Mouse (Mus musculus): ENCODE measurements around the gene Duxbl2. TPM values are rescaled to one million over a fixed set of nuclear protein-coding genes. Genes with fewer than 3 reads are reported as not detected.
"Not testable (repeated sequence)": the region's sequence is repeated elsewhere in the genome, so short reads cannot be mapped to it uniquely, and the experiment has no call there.

The Duxbl2 gene
- polyA plus RNA-seq (2012; rRNA removed): 0.15 and 0.89 TPM in 2 replicates

GRCm38 (mm10) chr14:26118150-26118549 is at the start of gene Duxbl2:
Duxbl2 (plus strand) TSS chr14:26118349.
- DNase-seq (ENCODE audit: low read depth): not testable (repeated sequence)

GRCm38 (mm10) chr14:26076620-26077390 is 41.3 kb upstream of the Duxbl2 start:
- not testable (repeated sequence) for DNase-seq (ENCODE audit: low read depth)

- DNase-seq (ENCODE audit: low read depth): not testable (repeated sequence)
Measured at GRCm38 (mm10) chr14:26081216-26081615, 36.9 kb upstream of the Duxbl2 start, which contains the start of gene Cphx2. Cphx2 (plus strand) TSS chr14:26081516.

DNA sequence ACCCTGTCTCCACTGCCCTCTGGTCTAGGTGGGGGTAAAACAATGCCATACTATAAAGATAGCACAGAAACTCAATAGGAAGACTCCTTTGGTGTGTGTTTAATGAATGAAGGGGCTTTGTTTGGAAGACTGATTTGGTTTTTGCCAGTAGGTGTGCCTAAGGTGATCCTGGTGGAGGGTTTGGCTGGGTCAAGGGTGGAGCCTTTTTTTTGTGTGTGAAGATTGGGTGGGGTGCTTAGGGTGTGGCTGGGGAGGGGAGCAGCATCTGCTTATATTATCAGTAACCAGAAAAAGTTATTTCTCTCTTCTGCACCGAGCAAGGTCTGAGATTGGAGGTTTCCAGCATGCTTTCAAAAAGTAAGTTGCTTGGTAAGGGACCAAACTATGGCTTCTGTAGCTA is 36.2 kb upstream of the Duxbl2 start, which contains the start of gene Cphx3:
Cphx3 (plus strand) TSS at position 301 of the 400 bp plus-strand sequence.
- DNase-seq (ENCODE audit: low read depth): not testable (repeated sequence)

DNA sequence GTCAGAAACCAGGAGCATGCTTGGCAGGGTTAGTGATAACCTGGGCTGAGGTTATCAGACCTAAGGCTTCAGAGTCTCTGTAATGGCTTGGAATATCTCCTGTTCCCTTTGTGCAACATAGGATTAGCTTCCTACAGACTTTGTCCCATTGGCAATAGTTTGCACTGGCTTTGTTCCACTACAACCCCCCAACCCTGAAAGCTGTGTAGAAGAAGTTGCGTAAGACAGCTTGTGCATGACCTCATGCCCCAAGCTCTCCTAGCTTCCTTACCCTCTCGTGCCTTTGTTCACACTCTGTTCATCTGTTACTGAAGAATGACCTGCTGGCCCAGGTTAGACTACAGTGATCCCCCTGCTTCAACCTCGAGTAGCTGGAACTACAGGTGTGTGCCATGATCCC is 20.5 kb upstream of the Duxbl2 start:
- not testable (repeated sequence) for DNase-seq (ENCODE audit: low read depth)

DNA sequence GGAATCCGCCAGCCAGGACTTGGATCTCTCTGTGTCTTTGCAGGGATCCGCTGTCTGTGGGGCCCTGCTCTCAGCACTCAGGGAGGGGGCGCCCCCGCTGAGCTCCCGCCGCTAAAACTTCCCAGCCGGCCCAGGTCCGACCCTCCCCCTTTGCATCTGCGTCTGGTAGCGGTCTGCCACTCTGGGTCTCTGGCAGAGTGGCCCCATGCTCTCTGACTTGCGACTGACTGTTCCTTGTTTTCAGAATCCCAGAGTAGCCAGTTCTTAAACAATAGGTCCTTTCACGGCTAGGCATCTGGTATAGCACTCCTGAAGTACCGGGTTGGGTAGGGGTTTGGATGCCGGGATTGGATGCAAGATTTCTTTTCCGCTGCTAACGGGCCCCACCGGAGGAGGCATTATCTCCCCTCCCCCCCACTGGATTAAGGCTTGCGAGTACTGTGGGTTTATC is 426 bp downstream of the Duxbl2 start:
- not testable (repeated sequence) for DNase-seq (ENCODE audit: low read depth)

DNA sequence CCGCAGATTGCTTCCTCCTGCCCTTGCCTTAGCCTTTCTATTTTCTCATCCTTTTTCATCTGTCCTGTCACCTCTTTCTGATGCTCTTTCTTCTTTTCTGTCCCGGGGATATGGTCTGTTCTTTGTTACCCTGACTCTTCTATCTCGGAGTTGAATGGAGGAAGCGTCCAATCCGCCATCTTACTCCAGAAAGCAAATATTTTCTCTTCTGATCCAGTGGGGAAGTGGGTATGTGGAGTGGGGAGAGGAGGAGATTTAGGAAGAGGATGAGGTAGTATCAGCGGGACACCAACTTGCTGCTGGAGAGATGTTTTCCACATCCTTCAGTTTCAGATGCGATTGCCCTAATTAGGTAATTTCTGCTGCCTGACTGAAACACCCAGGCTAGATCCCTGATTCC is 946 bp downstream of the Duxbl2 start:
- not testable (repeated sequence) for DNase-seq (ENCODE audit: low read depth)

- DNase-seq (ENCODE audit: low read depth): not testable (repeated sequence)
Measured at GRCm38 (mm10) chr14:26147095-26147494, 28.9 kb downstream of the Duxbl2 start.

GRCm38 (mm10) chr14:26156032-26156431 is 37.9 kb downstream of the Duxbl2 start:
- DNase-seq (ENCODE audit: low read depth): not testable (repeated sequence)

GRCm38 (mm10) chr14:26161156-26161555 is 43.0 kb downstream of the Duxbl2 start:
- not testable (repeated sequence) for DNase-seq (ENCODE audit: low read depth)

DNA sequence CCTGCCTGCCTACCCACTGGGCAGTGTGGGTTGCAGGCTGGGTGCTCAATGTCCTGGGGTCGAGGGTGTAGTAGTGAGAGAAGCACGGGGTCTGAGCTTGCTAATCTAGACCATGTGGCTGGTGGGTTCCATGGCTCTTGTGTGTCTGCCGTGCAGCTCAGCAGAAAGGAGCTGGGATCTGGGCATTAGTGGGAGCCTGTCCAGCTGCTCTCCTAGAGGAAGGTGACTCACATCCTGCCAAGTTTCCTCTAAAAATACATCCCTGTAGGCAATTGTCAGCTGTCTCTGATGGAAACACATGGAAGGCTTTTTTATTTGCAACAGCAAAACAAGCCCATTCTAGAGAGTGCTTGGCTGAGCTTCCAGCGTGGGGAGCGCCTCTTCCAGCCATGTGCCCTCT is 44.3 kb downstream of the Duxbl2 start:
- not testable (repeated sequence) for DNase-seq (ENCODE audit: low read depth)

DNA sequence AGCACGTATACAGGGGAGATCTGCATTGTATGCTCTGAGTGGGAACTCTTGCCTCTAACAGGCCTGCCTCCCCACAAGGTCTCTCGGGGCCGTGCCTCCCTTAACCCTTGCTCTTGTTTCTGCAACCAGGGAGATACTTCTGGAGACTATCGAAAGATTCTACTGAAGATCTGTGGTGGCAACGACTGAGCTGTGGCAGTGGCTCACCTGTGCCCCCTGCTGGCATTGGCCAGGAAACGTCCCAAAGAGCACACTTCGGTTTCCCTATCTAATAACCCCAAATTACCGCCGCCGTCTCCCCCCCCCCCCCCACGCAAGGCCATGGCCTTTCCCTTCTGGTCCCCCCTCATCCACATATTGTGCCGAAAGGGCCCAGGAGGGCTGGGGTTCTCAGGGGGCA is 47.1 kb downstream of the Duxbl2 start:
- DNase-seq (ENCODE audit: low read depth): not testable (repeated sequence)

DNA sequence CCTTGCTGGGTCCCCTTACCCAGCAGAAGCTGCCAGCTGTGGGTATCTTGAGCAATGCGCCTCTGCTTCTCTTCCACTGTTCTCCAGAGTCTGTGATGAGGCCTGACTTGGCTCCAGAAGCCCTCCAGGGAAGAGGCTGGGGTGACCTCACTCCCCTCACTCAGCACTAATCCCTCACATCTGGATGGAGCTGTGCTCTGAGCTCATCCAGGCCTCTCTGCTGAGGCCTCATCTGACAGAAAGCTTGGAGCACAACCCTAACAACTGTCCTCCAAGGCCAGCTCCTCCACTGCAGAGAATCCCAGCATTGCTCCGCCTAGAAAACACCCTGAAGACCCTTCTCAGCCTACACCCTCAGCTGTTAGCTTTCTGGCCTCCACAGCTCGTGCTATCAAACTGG is 55.8 kb downstream of the Duxbl2 start:
- not testable (repeated sequence) for DNase-seq (ENCODE audit: low read depth)

GRCm38 (mm10) chr14:26175028-26175427 is 56.9 kb downstream of the Duxbl2 start:
- not testable (repeated sequence) for DNase-seq (ENCODE audit: low read depth)

Other genes starting within 250 kb of the Duxbl2 start
- 3.8 and 4.4 TPM in 2 replicates for gene Plac9a, start 215.2 kb upstream of the Duxbl2 start, polyA plus RNA-seq (2012; rRNA removed)
- 7.9 and 13.5 TPM in 2 replicates for gene Tmem254a, start 190.7 kb upstream of the Duxbl2 start, polyA plus RNA-seq (2012; rRNA removed)
- not detected in 2 replicates for gene Cphx1, start 180.0 kb upstream of the Duxbl2 start, polyA plus RNA-seq (2012; rRNA removed)
- gene Duxbl1, start 139.8 kb upstream of the Duxbl2 start, polyA plus RNA-seq (2012; rRNA removed): 0.16 and 0.41 TPM in 2 replicates
- gene Gm9780, start 75.6 kb upstream of the Duxbl2 start, polyA plus RNA-seq (2012; rRNA removed): 318 and 347 TPM in 2 replicates
- gene Tmem254c, start 51.0 kb upstream of the Duxbl2 start, polyA plus RNA-seq (2012; rRNA removed): 101 and 111 TPM in 2 replicates
- not detected in 2 replicates for gene Cphx2, start 36.8 kb upstream of the Duxbl2 start, polyA plus RNA-seq (2012; rRNA removed)
- 0.11 TPM in 1 of 2 replicates, not detected in the other for gene Cphx3, start 36.1 kb upstream of the Duxbl2 start, polyA plus RNA-seq (2012; rRNA removed)
- 75.4 and 85.4 TPM in 2 replicates for gene Plac9b, start 64.1 kb downstream of the Duxbl2 start, polyA plus RNA-seq (2012; rRNA removed)
- gene Tmem254b, start 88.7 kb downstream of the Duxbl2 start, polyA plus RNA-seq (2012; rRNA removed): 67.9 and 80.1 TPM in 2 replicates
- 0.35 and 1.1 TPM in 2 replicates for gene Duxbl3, start 139.6 kb downstream of the Duxbl2 start, polyA plus RNA-seq (2012; rRNA removed)